Mouse (Mus musculus) naive thymus-derived CD4-positive, alpha-beta T cell, adult 5 months (primary cell): ENCODE data around the gene Cenpa. TPM values are rescaled to one million over a fixed set of nuclear protein-coding genes. Genes with fewer than 3 reads are reported as not detected.

ENCODE experiments used
- polyA plus RNA-seq: library from polyadenylated mRNA; unstranded; fragments of 100-300 nt; shearing (Covaris generic); gene quantifications from one replicate; pipeline ENCODE4 v1.2.1, GENCODE M21; 2017

Cenpa gene
- polyA plus RNA-seq, result 338 TPM

DNA sequence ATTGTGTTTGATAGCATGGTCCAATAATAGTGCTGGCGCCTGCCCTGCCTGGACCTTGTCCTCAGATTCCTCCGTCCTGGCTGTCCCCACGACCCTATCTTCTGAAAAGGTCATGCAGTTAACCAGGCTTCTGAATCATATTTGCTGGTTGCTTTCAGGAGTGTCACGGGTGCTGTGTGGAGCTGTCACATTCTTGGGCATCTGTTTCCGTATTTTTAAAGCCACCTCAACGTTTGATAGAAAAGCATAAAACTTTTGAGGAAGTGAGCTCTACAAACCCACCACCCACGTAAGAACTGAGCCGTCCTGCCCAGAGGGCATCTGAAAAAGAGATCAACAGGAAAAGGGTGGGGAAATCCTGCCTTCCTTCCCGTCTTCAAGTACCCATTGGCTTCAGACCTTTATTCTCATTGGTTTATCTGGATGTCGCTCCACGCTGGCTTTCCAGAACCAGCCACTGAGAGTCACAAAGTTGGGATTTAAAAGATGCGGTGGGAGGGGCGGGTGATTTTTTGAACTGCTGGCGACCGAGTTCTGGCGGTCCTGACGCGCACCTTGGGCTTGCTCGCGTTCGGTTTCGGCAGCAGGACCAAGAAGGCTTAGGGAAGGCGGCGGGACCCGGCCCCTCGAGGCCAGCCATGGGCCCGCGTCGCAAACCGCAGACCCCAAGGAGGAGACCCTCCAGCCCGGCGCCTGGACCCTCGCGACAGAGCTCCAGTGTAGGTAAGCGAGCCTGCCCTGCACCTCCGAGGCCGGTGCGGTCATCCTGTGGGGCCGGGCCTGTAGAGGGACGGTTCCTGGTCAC is at the start of gene Cenpa:
Cenpa (plus strand) TSS at position 387 of the 805 bp plus-strand sequence.

DNA sequence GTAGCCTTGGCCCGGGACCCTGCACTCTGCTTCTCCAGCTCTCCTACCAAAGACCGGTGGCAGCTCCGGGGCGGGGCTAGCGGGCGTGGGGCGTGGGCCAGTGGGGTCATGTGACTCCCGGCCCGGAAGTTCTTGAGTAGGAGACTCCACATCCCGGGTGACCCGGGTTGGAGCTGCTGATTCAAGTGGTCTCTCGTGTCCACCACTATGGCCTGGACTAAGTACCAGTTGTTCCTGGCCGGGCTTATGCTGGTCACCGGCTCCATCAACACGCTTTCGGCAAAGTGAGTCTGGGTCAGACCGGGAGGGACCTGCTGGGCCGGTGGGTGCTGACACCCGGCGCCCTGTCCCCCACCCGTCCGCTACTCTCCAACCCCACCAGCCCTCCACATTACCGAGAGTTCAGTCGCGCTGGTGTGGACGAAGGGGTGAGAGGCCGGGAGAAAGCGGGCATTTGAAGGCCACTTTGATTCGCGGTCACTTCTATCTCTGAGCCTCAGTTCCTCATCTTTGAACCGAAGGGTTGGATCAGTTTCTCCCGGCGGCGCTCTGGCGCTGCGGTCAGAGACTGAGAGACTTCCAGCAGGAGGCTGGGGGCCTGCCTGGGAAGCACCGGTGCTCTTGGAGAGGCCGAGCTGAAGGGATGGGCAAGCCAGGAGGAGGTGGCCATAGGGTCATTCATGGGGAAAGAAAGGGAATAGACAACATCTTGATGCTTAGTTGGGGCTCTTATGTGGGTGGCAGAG is 18.6 kb upstream of the Cenpa start, which contains the start of gene Slc35f6:
Slc35f6 (plus strand) TSS at position 119 of the 746 bp plus-strand sequence.

DNA sequence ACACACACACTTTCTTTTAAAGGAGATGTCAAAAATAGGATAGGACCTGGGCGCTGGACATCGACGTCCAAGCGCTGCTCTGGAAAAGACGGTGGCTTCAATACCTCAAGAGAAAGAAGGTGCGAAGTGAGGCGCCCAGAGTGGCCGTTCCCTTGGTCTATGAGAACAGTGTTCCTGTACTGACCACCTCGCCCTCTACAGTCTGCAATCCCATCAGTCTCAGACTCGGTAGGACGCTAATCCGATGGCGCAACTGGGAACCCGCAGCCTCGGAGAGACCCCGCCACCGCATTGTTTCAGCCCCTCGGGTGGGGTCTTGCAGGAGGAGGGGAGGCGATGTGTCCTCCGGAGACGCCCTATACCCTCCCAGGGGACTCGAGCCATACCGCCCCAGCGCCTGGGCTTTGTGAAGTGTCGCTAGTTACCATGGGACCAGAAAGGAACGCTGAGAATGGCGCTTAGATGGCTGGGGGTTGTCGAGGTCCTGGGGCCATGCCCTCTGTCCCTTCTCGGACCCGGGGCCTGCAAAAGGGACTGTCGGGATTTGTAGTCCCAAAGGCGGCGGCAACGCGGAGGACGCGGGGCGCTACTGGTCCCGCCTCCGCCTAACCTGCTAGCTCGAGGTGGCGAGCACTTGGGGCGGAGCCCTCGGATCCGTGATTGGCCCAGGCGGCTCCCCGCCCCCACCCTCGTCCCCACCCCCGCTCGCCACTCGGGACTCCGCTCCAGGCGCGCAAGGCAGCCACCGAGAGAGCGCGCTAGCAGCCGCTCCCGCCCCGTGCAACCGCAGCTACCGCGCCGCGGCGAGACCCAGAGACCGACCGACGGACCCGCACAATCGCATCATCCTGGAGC is 44.8 kb downstream of the Cenpa start, which contains the start of gene Dpysl5:
Dpysl5 (plus strand) TSS at position 418 of the 855 bp plus-strand sequence.

Other genes with a start within 250 kb of the Cenpa start
- not detected for gene Otof, start 204.8 kb upstream of the Cenpa start, polyA plus RNA-seq
- not detected for gene 1700001C02Rik, start 200.7 kb upstream of the Cenpa start, polyA plus RNA-seq
- gene Cib4, start 120.9 kb upstream of the Cenpa start, polyA plus RNA-seq, result not detected
- not detected for gene Kcnk3, start 78.6 kb upstream of the Cenpa start, polyA plus RNA-seq
- gene Slc35f6, start 18.8 kb upstream of the Cenpa start, polyA plus RNA-seq, result 61.1 TPM
- gene Dpysl5, start 44.8 kb downstream of the Cenpa start, polyA plus RNA-seq, result not detected
- 6.8 TPM for gene Mapre3, start 147.9 kb downstream of the Cenpa start, polyA plus RNA-seq
- gene Tmem214, start 201.2 kb downstream of the Cenpa start, polyA plus RNA-seq, result 49.2 TPM
- 7.2 TPM for gene Agbl5, start 221.9 kb downstream of the Cenpa start, polyA plus RNA-seq
- gene Ost4, start 241.0 kb downstream of the Cenpa start, polyA plus RNA-seq, result 208 TPM
- 3.2 TPM for gene Emilin1, start 246.6 kb downstream of the Cenpa start, polyA plus RNA-seq